Mouse (Mus musculus): Measurements from ENCODE around the gene Arhgap24. TPM values are rescaled to one million over a fixed set of nuclear protein-coding genes. Genes with fewer than 3 reads are reported as not detected.
A peak's percentile ranks its signal among the peaks of the same experiment; 100 is the strongest.

The Arhgap24 gene
- total RNA-seq, 2 experiments from 2014 or later, result 12.1 to 23.2 TPM

GRCm38 (mm10) chr5:102783585-102783984 lies 302.4 kb downstream of the Arhgap24 start:
- DNase-seq (ENCODE audit: low spot score in 2 of 2), result no peak

GRCm38 (mm10) chr5:102786123-102786522 lies 304.9 kb downstream of the Arhgap24 start:
- no peak for DNase-seq (ENCODE audit: low spot score in 2 of 2)

- no peak for DNase-seq (ENCODE audit: low spot score in 2 of 2)
Observed at GRCm38 (mm10) chr5:102788437-102788836, 307.2 kb downstream of the Arhgap24 start.

- DNase-seq (ENCODE audit: low spot score in 2 of 2), result no peak
Observed at GRCm38 (mm10) chr5:102791273-102791672, 310.1 kb downstream of the Arhgap24 start.

GRCm38 (mm10) chr5:102793536-102793935 lies 312.3 kb downstream of the Arhgap24 start:
- peak in 1 of 2 experiments; percentile 27 for DNase-seq (ENCODE audit: low spot score in 2 of 2)

- no peak for DNase-seq (ENCODE audit: low spot score in 2 of 2)
Observed at GRCm38 (mm10) chr5:102801469-102801868, 320.3 kb downstream of the Arhgap24 start.

GRCm38 (mm10) chr5:102802833-102803232 lies 321.6 kb downstream of the Arhgap24 start:
- no peak for DNase-seq (ENCODE audit: low spot score in 2 of 2)

- no peak for DNase-seq (ENCODE audit: low spot score in 2 of 2)
Observed at GRCm38 (mm10) chr5:102803675-102804074, 322.5 kb downstream of the Arhgap24 start.

GRCm38 (mm10) chr5:102807518-102807917 lies 326.3 kb downstream of the Arhgap24 start:
- DNase-seq (ENCODE audit: low spot score in 2 of 2), result no peak

- DNase-seq (ENCODE audit: low spot score in 2 of 2), result no peak
Observed at GRCm38 (mm10) chr5:102810366-102810957, 329.3 kb downstream of the Arhgap24 start.

GRCm38 (mm10) chr5:102813271-102813670 lies 332.1 kb downstream of the Arhgap24 start:
- no peak for DNase-seq (ENCODE audit: low spot score in 2 of 2)

GRCm38 (mm10) chr5:102817641-102818040 lies 336.4 kb downstream of the Arhgap24 start:
- no peak for DNase-seq (ENCODE audit: low spot score in 2 of 2)

GRCm38 (mm10) chr5:102825538-102825937 lies 344.3 kb downstream of the Arhgap24 start:
- DNase-seq (ENCODE audit: low spot score in 2 of 2), result no peak

- no peak for DNase-seq (ENCODE audit: low spot score in 2 of 2)
Observed at GRCm38 (mm10) chr5:102839071-102839470, 357.9 kb downstream of the Arhgap24 start.

- DNase-seq (ENCODE audit: low spot score in 2 of 2), result no peak
Observed at GRCm38 (mm10) chr5:102843934-102844709, 362.9 kb downstream of the Arhgap24 start.

- peak; percentile 57 to 59 for DNase-seq (ENCODE audit: low spot score in 2 of 2)
Observed at GRCm38 (mm10) chr5:102844731-102845598, 363.8 kb downstream of the Arhgap24 start.

- no peak for DNase-seq (ENCODE audit: low spot score in 2 of 2)
Observed at GRCm38 (mm10) chr5:102845800-102846199, 364.6 kb downstream of the Arhgap24 start.

GRCm38 (mm10) chr5:102847859-102848258 lies 366.7 kb downstream of the Arhgap24 start:
- no peak for DNase-seq (ENCODE audit: low spot score in 2 of 2)

GRCm38 (mm10) chr5:102851761-102852160 lies 370.6 kb downstream of the Arhgap24 start:
- no peak for DNase-seq (ENCODE audit: low spot score in 2 of 2)

GRCm38 (mm10) chr5:102853750-102854149 lies 372.6 kb downstream of the Arhgap24 start:
- no peak for DNase-seq (ENCODE audit: low spot score in 2 of 2)

GRCm38 (mm10) chr5:102855805-102856204 lies 374.6 kb downstream of the Arhgap24 start:
- DNase-seq (ENCODE audit: low spot score in 2 of 2), result no peak

- DNase-seq (ENCODE audit: low spot score in 2 of 2), result no peak
Observed at GRCm38 (mm10) chr5:102858047-102858446, 376.9 kb downstream of the Arhgap24 start.
